Mouse (Mus musculus) small intestine, adult 2 months (tissue): ENCODE data around the gene Rap1gap2. TPM values are rescaled to one million over a fixed set of nuclear protein-coding genes. Genes with fewer than 3 reads are reported as not detected.

Experiments
- H3K27ac ChIP-seq: fragments of 200-500 bp; 2 replicates; pipeline ENCODE4 v1.5.1; 2012; ENCODE audit warnings: low read depth, low read length, control low read depth, inconsistent platforms; ENCODE audit not compliant: insufficient read depth
- H3K27me3 ChIP-seq: fragments of 200-500 bp; 2 replicates; pipeline ENCODE4 v1.6.1; 2012; ENCODE audit warnings: mild to moderate bottlenecking, moderate library complexity, low read length, inconsistent platforms; ENCODE audit not compliant: control insufficient read depth, insufficient read depth
- H3K36me3 ChIP-seq: fragments of 200-500 bp; 2 replicates; pipeline ENCODE4 v1.6.1; 2012; ENCODE audit warnings: mild to moderate bottlenecking, low read length, control low read depth, inconsistent platforms; ENCODE audit not compliant: control insufficient read depth, insufficient read depth
- H3K4me1 ChIP-seq: fragments of 200-500 bp; 2 replicates; pipeline ENCODE4 v1.6.1; 2012; ENCODE audit warnings: low read length, inconsistent platforms, mixed read lengths; ENCODE audit not compliant: control insufficient read depth, insufficient read depth, insufficient read length
- H3K4me3 ChIP-seq: fragments of 200-500 bp; 2 replicates; pipeline ENCODE4 v1.5.1; 2012; ENCODE audit warnings: low read depth, mild to moderate bottlenecking, control low read depth, inconsistent platforms, low read length, moderate library complexity
- CTCF ChIP-seq: fragments of 200-500 bp; IDR thresholded peaks from 2 replicates; pipeline ENCODE4 v1.5.1; 2012; ENCODE audit warnings: low read depth, mild to moderate bottlenecking, control low read depth, inconsistent platforms, low read length, moderate library complexity, mixed read lengths; ENCODE audit not compliant: insufficient replicate concordance, insufficient read length; ENCODE audit errors: extremely low read depth
- POLR2A ChIP-seq: fragments of 200-500 bp; IDR thresholded peaks from 2 replicates; pipeline ENCODE4 v1.6.1; 2012; ENCODE audit warnings: low read depth, mild to moderate bottlenecking, control low read depth, inconsistent platforms, low read length, moderate library complexity
- WGBS: fragments of 180-500 bp; shearing (Covaris S2); methylation state at CpG from one replicate; pipeline ENCODE4 v1.1.7; 2018; 5-methylcytosine and 5-hydroxymethylcytosine counted together
- polyA plus RNA-seq: library from polyadenylated mRNA; depleted of rRNA; stranded (reverse); fragments of >200 nt; gene quantifications from 2 replicates; pipeline ENCODE4 v1.2.3, GENCODE M21; 2012

Rap1gap2 gene
- polyA plus RNA-seq, 1 experiment = 18.4 TPM

DNA sequence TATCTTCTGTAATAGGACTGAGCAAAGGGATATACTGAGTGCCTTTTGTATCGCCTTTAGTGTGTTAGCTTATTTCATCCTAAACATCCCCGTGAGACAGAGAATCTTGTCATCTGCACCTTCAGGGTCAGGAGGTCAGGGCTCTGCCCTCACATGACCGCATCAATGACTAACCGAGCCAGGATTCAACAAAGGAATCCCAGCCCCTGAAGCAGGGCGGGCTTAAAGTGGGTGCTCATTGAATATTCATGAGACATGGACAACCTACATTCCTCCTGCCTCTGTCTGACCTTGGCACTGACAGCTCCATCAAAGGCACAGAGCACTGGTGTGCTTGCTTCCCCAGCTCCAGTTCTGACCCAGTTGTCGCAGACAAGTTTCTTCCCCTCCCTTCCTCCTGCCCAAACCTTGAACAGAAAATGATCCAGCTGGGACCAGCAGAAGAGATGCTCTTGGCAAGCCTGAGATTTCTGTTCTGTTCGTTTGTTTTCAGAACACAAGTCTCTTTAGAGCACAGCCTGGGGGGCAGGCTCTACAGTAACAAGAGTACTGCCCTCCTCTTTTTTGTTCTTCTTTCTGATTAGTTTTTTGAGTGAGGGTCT lies 61.8 kb downstream of the Rap1gap2 start:
- H3K4me3 ChIP-seq = no peak overlapping the region
- peaks cover 5% of the 10 kb centered on the region for H3K4me1 ChIP-seq
- 58% methylated on average over 7 of the region's 7 CpGs for WGBS
- H3K27ac ChIP-seq = no peak overlapping the region
- H3K27me3 ChIP-seq = no peaks in the 10 kb centered on the region
- H3K36me3 ChIP-seq = no peaks in the 10 kb centered on the region
- no peak for TF ChIP-seq CTCF
- no peak for TF ChIP-seq POLR2A

- H3K4me3 ChIP-seq = peak overlapping the region; percentile 51
These were observed 63.6 kb downstream of the Rap1gap2 start for GRCm38 (mm10) chr11:74546933-74547694.

DNA sequence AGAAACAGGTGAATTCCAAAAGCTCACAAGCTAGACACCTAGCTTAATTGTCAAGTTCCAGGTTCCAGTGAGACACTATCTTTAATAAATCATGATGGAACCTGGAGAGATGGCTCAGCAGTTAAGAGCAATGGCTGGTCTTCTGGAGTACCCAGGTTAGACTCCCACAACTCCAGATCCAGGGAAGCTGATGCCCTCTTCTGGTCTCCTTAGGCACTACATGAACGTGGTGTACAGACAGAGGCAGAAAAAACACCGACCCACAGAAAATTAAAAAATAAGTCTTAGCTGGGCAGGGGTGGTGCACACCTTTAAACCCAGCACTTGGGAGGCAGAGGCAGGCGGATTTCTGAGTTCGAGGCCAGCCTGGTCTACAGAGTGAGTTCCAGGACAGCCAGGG lies 64.5 kb downstream of the Rap1gap2 start:
- H3K27me3 ChIP-seq = no peaks in the 10 kb centered on the region
- peak; percentile 28; the same call in 1 of the 2 replicates for TF ChIP-seq CTCF
- TF ChIP-seq POLR2A = no peak
- 32% methylated on average over 4 of the region's 4 CpGs for WGBS
- peaks cover 5% of the 10 kb centered on the region for H3K4me1 ChIP-seq
- no peak overlapping the region for H3K4me3 ChIP-seq
- no peaks in the 10 kb centered on the region for H3K36me3 ChIP-seq
- H3K27ac ChIP-seq = no peak overlapping the region

More at GRCm38 (mm10) chr11:74546933-74547694, 63.6 kb downstream of the Rap1gap2 start:
- TF ChIP-seq CTCF = peak; percentile 50; the same call in 1 of the 2 replicates
- TF ChIP-seq POLR2A = no peak
- no peaks in the 10 kb centered on the region for H3K36me3 ChIP-seq
- WGBS = 3% methylated on average over 16 of the region's 16 CpGs
- peaks cover 5% of the 10 kb centered on the region for H3K4me1 ChIP-seq
- peak overlapping the region; percentile 56 for H3K27ac ChIP-seq
- no peaks in the 10 kb centered on the region for H3K27me3 ChIP-seq

DNA sequence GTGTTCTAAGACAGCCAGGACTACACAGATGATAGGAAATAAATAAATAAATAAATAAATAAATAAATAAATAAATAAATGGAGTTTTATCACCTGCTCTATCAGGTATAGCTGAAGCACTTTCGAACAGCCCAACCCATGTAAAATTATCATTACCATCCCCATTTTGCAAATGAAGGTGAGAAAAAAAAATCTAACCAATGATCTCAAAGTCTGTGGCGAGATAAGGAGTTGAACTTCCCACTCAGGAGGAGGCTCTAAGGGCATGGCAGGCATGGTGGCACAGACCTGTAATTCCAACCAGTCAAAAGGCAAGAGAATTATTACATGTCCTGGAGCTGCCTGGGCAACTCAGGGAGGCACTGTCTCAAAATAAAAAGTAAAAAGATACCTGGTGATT lies 65.2 kb downstream of the Rap1gap2 start:
- no peak for TF ChIP-seq CTCF
- no peak for TF ChIP-seq POLR2A
- Histone ChIP-seq H3K27ac (no peak overlapping the region), H3K4me1 (peaks cover 5% of the 10 kb centered on the region), H3K27me3 (no peaks in the 10 kb centered on the region), H3K4me3 (no peak overlapping the region), H3K36me3 (no peaks in the 10 kb centered on the region)
- 81% methylated on average over 2 of the region's 2 CpGs for WGBS

DNA sequence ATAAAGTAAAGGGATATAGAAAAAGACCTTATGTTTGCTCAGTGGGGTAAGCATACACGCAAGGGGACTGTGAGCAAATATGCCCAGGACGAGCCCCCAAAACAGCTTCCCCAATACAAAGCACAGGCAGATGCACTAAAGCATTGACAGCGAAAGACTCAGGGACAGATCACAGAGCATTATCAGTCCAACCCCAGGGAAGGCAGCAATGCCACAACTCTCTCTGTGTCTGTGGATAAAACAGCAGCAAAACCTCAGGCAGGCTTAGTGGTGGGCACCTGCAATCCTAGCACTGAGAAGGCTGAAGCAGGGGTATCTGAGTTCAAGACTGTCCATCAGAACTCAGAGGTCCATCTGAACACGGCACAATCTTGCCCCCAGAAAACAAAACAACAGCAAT lies 73.4 kb downstream of the Rap1gap2 start:
- TF ChIP-seq CTCF (no peak), POLR2A (no peak)
- no peaks in the 10 kb centered on the region for H3K27me3 ChIP-seq
- H3K27ac ChIP-seq = no peak overlapping the region
- 91% methylated on average over 4 of the region's 4 CpGs for WGBS
- H3K4me3 ChIP-seq = no peak overlapping the region
- H3K36me3 ChIP-seq = no peaks in the 10 kb centered on the region
- peaks cover 5% of the 10 kb centered on the region for H3K4me1 ChIP-seq

- Histone ChIP-seq H3K27me3 (no peaks in the 10 kb centered on the region), H3K36me3 (no peaks in the 10 kb centered on the region), H3K4me3 (peak overlapping the region; percentile 58), H3K27ac (no peak overlapping the region), H3K4me1 (peaks cover 6% of the 10 kb centered on the region)
- TF ChIP-seq POLR2A (no peak), CTCF (no peak)
- 14% methylated on average over 14 of the region's 14 CpGs for WGBS
These were observed 74.4 kb downstream of the Rap1gap2 start for GRCm38 (mm10) chr11:74536140-74536842.

DNA sequence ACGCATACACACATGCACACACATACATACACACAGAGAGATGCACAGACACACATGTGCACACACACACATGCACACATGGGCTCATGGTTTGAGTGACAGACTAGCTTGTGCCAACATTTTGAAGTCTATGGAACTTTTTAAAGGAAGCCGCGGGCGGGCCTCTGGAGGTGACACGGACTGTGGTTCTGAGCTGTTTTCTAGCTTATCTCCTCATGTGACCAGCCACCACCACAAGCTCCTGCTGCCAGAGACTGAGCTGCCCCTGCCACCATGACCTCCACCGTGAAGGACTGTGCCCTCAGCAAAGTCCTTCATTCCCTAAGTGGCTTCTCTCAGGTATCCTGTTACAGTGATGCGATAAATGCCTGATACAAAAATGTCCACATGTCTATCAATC lies 76.3 kb downstream of the Rap1gap2 start:
- Histone ChIP-seq H3K4me1 (peaks cover 12% of the 10 kb centered on the region), H3K27ac (no peak overlapping the region)
- TF ChIP-seq CTCF (no peak), POLR2A (no peak)

More for the DNA sequence above, 76.3 kb downstream of the Rap1gap2 start:
- WGBS = 88% methylated on average over 7 of the region's 7 CpGs
- H3K4me3 ChIP-seq = no peak overlapping the region
- no peaks in the 10 kb centered on the region for H3K36me3 ChIP-seq
- no peaks in the 10 kb centered on the region for H3K27me3 ChIP-seq
